ENCODE assay signal across 8 mouse cellular contexts in genomic region chr7:45742338-45742737, GRCm38 (mm10). TPM values are rescaled to one million over a fixed set of nuclear protein-coding genes. Genes with fewer than 3 reads are reported as not detected.
DNase-seq lines count a peak whose midpoint lies in the region; ATAC-seq and TF ChIP-seq lines count a peak whose summit lies in the region.

No protein-coding gene starts in this region.

- TF ChIP-seq CTCF in gastrocnemius, adult 2 months (IDR thresholded peaks at IDR 0.05), result no peak

- DNase-seq in forebrain, embryonic 10.5 days (ENCODE audit: extremely low spot score, low spot score), result no peak
- no peak for DNase-seq in forebrain, embryonic 14.5 days (ENCODE audit: low spot score)
- peak; percentile 89 for DNase-seq in CD4-positive helper T cell, adult 2 months (ENCODE audit: low read depth, low spot score)
- peak; percentile 44 to 69 for DNase-seq in cerebellum, postnatal 25 days
- peak; percentile 70 for DNase-seq in splenic B cell, adult 2 months (ENCODE audit: low read depth, low spot score)
- no peak for DNase-seq in gastrocnemius, adult 2 months

- H3K27ac ChIP-seq in forebrain, embryonic 10.5 days, result no peak overlapping the region
- H3K27ac ChIP-seq in forebrain, embryonic 14.5 days (ENCODE audit: low read depth, low read length), result no peak overlapping the region
- H3K27ac ChIP-seq in liver, embryonic 15.5 days (replicated peaks), result no peak overlapping the region
- no peak overlapping the region for H3K27ac ChIP-seq in gastrocnemius, adult 2 months

- H3K9me3 ChIP-seq in forebrain, embryonic 10.5 days, result peaks cover 4% of the 10 kb centered on the region; the same call in 1 of the 2 replicates
- H3K9me3 ChIP-seq in forebrain, embryonic 14.5 days (replicated peaks; ENCODE audit: control insufficient read depth, low read length), result no peaks in the 10 kb centered on the region
- H3K9me3 ChIP-seq in liver, embryonic 15.5 days (replicated peaks), result no peaks in the 10 kb centered on the region

- no peak overlapping the region for H3K4me2 ChIP-seq in forebrain, embryonic 14.5 days (ENCODE audit: low read length)
- H3K4me2 ChIP-seq in liver, embryonic 15.5 days, result peak overlapping the region; percentile 51

- intact Hi-C loops in gastrocnemius, adult 2 months (cut with DNase I), result loop anchor here (5.0 kb wide), 1 partner anchor 270 kb away; no protein-coding TSS in a partner anchor

- peak overlapping the region; percentile 28 for H3K4me3 ChIP-seq in forebrain, embryonic 10.5 days
- H3K4me3 ChIP-seq in forebrain, embryonic 14.5 days (ENCODE audit: low read depth, low read length), result no peak overlapping the region
- H3K4me3 ChIP-seq in liver, embryonic 15.5 days (replicated peaks), result peak overlapping the region; percentile 11
- no peak overlapping the region for H3K4me3 ChIP-seq in gastrocnemius, adult 2 months

- ATAC-seq in forebrain, embryonic 14.5 days, result no peak
- peak; percentile 57 for ATAC-seq in inflammation-experienced regulatory T-cells, adult 6 months
- no peak for ATAC-seq in liver, embryonic 15.5 days (ENCODE audit: insufficient read depth)

- no peaks in the 10 kb centered on the region for H3K36me3 ChIP-seq in forebrain, embryonic 10.5 days (replicated peaks)
- H3K36me3 ChIP-seq in forebrain, embryonic 14.5 days (ENCODE audit: control insufficient read depth, insufficient read depth, low read length), result no peaks in the 10 kb centered on the region
- no peaks in the 10 kb centered on the region for H3K36me3 ChIP-seq in liver, embryonic 15.5 days (replicated peaks)
- no peaks in the 10 kb centered on the region for H3K36me3 ChIP-seq in splenic B cell, adult 2 months (ENCODE audit: control insufficient read depth, insufficient read depth, low read length, poor library complexity, severe bottlenecking)

- no peak overlapping the region for H3K9ac ChIP-seq in forebrain, embryonic 14.5 days (ENCODE audit: low read length)
- no peak overlapping the region for H3K9ac ChIP-seq in liver, embryonic 15.5 days

- H3K4me1 ChIP-seq in forebrain, embryonic 10.5 days, result peaks cover 10% of the 10 kb centered on the region; the same call in 1 of the 2 replicates
- no peaks in the 10 kb centered on the region for H3K4me1 ChIP-seq in forebrain, embryonic 14.5 days (ENCODE audit: control insufficient read depth, insufficient read depth, low read length)
- H3K4me1 ChIP-seq in liver, embryonic 15.5 days (replicated peaks), result 0 out of 2 replicates have a peak, but pooled peaks cover 12% of the 10 kb centered on the region

- peaks cover 21% of the 10 kb centered on the region for H3K27me3 ChIP-seq in forebrain, embryonic 10.5 days (ENCODE audit: poor library complexity, severe bottlenecking)
- H3K27me3 ChIP-seq in forebrain, embryonic 14.5 days (replicated peaks; ENCODE audit: control insufficient read depth, insufficient read depth, low read length), result no peaks in the 10 kb centered on the region
- H3K27me3 ChIP-seq in liver, embryonic 15.5 days, result no peaks in the 10 kb centered on the region
- H3K27me3 ChIP-seq in splenic B cell, adult 2 months (ENCODE audit: control insufficient read depth, insufficient read depth, low read length, poor library complexity, severe bottlenecking), result no peaks in the 10 kb centered on the region

- WGBS in forebrain, embryonic 10.5 days, result 41% methylated on average over 19 of the region's 19 CpGs
- WGBS in forebrain, embryonic 14.5 days, result 37% methylated on average over 19 of the region's 19 CpGs
- WGBS in liver, embryonic 15.5 days (ENCODE audit: insufficient replicate concordance), result 25% methylated on average over 19 of the region's 19 CpGs

RNA-seq across cellular contexts. Expression of gene Spaca4, which starts 16.7 kb away (rescaled TPM):
- polyA plus RNA-seq in forebrain, embryonic 10.5 days (2016; fragmentation: Nextera tagmentation; extraction: Ambion mirVana), result 0.50 TPM in 1 of 2 replicates, not detected in the other
- polyA plus RNA-seq in forebrain, embryonic 14.5 days (2014; fragmentation: Nextera tagmentation; extraction: Ambion mirVana), result not detected in 2 replicates
- not detected for polyA plus RNA-seq in inflammation-experienced regulatory T-cells, adult 6 months (2017; shearing (Covaris generic))
- not detected in 2 replicates for polyA plus RNA-seq in liver, embryonic 15.5 days (2015; fragmentation: Nextera tagmentation; extraction: Ambion mirVana)
- total RNA-seq in gastrocnemius, adult 2 months (2021), result not detected

RNA-seq across cellular contexts. Expression of gene Fam83e, which starts 21.3 kb away (rescaled TPM):
- 2.6 and 3.3 TPM in 2 replicates for polyA plus RNA-seq in forebrain, embryonic 10.5 days (2016; fragmentation: Nextera tagmentation; extraction: Ambion mirVana)
- polyA plus RNA-seq in forebrain, embryonic 14.5 days (2014; fragmentation: Nextera tagmentation; extraction: Ambion mirVana), result 0.11 and 0.15 TPM in 2 replicates
- under 1 TPM in 2 of 3 experiments, not detected in 1; 0.63 to 0.80 TPM for polyA plus RNA-seq in inflammation-experienced regulatory T-cells, adult 6 months (2017; shearing (Covaris generic))
- 0.30 and 0.33 TPM in 2 replicates for polyA plus RNA-seq in liver, embryonic 15.5 days (2015; fragmentation: Nextera tagmentation; extraction: Ambion mirVana)
- total RNA-seq in gastrocnemius, adult 2 months (2021), result under 1 TPM; 0.08 to 0.31 TPM

RNA-seq across cellular contexts. Expression of gene Sphk2, which starts 24.5 kb away (rescaled TPM):
- 34.0 and 36.6 TPM in 2 replicates for polyA plus RNA-seq in forebrain, embryonic 10.5 days (2016; fragmentation: Nextera tagmentation; extraction: Ambion mirVana)
- 16.3 and 19.7 TPM in 2 replicates for polyA plus RNA-seq in forebrain, embryonic 14.5 days (2014; fragmentation: Nextera tagmentation; extraction: Ambion mirVana)
- polyA plus RNA-seq in inflammation-experienced regulatory T-cells, adult 6 months (2017; shearing (Covaris generic)), result 10 to 100 TPM; 12.1 to 17.3 (median 15.5) TPM
- polyA plus RNA-seq in liver, embryonic 15.5 days (2015; fragmentation: Nextera tagmentation; extraction: Ambion mirVana), result 10.4 and 13.3 TPM in 2 replicates
- 10 to 100 TPM; 14.4 to 15.8 TPM for total RNA-seq in gastrocnemius, adult 2 months (2021)

RNA-seq across cellular contexts. Expression of gene Rpl18, which starts 27.1 kb away (rescaled TPM):
- 1,181 and 1,186 TPM in 2 replicates for polyA plus RNA-seq in forebrain, embryonic 10.5 days (2016; fragmentation: Nextera tagmentation; extraction: Ambion mirVana)
- 727 and 966 TPM in 2 replicates for polyA plus RNA-seq in forebrain, embryonic 14.5 days (2014; fragmentation: Nextera tagmentation; extraction: Ambion mirVana)
- 1,000 to 10,000 TPM; 1,609 to 2,946 (median 2,383) TPM for polyA plus RNA-seq in inflammation-experienced regulatory T-cells, adult 6 months (2017; shearing (Covaris generic))
- polyA plus RNA-seq in liver, embryonic 15.5 days (2015; fragmentation: Nextera tagmentation; extraction: Ambion mirVana), result 533 and 542 TPM in 2 replicates
- total RNA-seq in gastrocnemius, adult 2 months (2021), result 100 to 1,000 TPM; 451 to 508 TPM

RNA-seq across cellular contexts. Expression of gene Dbp, which starts 37.5 kb away (rescaled TPM):
- 2.6 and 2.7 TPM in 2 replicates for polyA plus RNA-seq in forebrain, embryonic 10.5 days (2016; fragmentation: Nextera tagmentation; extraction: Ambion mirVana)
- polyA plus RNA-seq in forebrain, embryonic 14.5 days (2014; fragmentation: Nextera tagmentation; extraction: Ambion mirVana), result 3.6 and 3.7 TPM in 2 replicates
- 1 to 10 TPM; 3.1 to 8.6 (median 6.5) TPM for polyA plus RNA-seq in inflammation-experienced regulatory T-cells, adult 6 months (2017; shearing (Covaris generic))
- 0.46 and 0.85 TPM in 2 replicates for polyA plus RNA-seq in liver, embryonic 15.5 days (2015; fragmentation: Nextera tagmentation; extraction: Ambion mirVana)
- total RNA-seq in gastrocnemius, adult 2 months (2021), result 100 to 1,000 TPM in 1 of 2 experiments, 1 to 10 TPM in 1; 8.8 to 105 TPM

Comparison
In these comparisons a context has a peak if more than half of its experiments do, and no peak if none do; other contexts are left out.
1. H3K4me3 ChIP-seq: peak in forebrain, embryonic 10.5 days (single experiment) and liver, embryonic 15.5 days (single experiment); none in forebrain, embryonic 14.5 days (single experiment) and gastrocnemius, adult 2 months (single experiment).
2. DNase-seq: peak in CD4-positive helper T cell, adult 2 months (single experiment), cerebellum, postnatal 25 days (2 of 2) and splenic B cell, adult 2 months (single experiment); none in forebrain, embryonic 10.5 days (single experiment), forebrain, embryonic 14.5 days (single experiment) and gastrocnemius, adult 2 months (single experiment).